Mouse (Mus musculus) mouse embryonic stem cell (cell line): Measurements from ENCODE around the gene Zfp410.
"Not testable (repeated sequence)": the region's sequence is repeated elsewhere in the genome, so short reads cannot be mapped to it uniquely, and the experiment has no call there.

Source experiments
- in situ Hi-C, 2 experiments: fragments of 300-500 bp; cut with MboI; formaldehyde crosslinking; loops; 1 replicate in 1 of 2; 3 replicates in 1 of 2; pipeline ENCODE4 v1.14.3; 2019 to 2020; ENCODE audit warnings: low sequenced_read_pairs in 2 of 2, low pct_unique_long_range_greater_than_20kb in 1 of 2, mixed read lengths in 1 of 2; ENCODE audit not compliant: unreplicated experiment in 1 of 2

Zfp410 gene

GRCm38 (mm10) chr12:84336963-84337625 is 20.4 kb downstream of the Zfp410 start:
- in situ Hi-C loops = no loop called here

GRCm38 (mm10) chr12:84347192-84347591 is 30.5 kb downstream of the Zfp410 start:
- in situ Hi-C loops = no loop called here

GRCm38 (mm10) chr12:84358699-84359098 is 42.0 kb downstream of the Zfp410 start:
- in situ Hi-C loops = not testable (repeated sequence)

GRCm38 (mm10) chr12:84361555-84362489 is 45.2 kb downstream of the Zfp410 start, which contains the start of the genes Coq6 and Fam161b:
TSS of gene Coq6 (plus strand) at chr12:84361657.
TSS of gene Fam161b (minus strand) at chr12:84361833.
- in situ Hi-C loops = no loop called here

GRCm38 (mm10) chr12:84362872-84363271 is 46.2 kb downstream of the Zfp410 start:
- in situ Hi-C loops = no loop called here

GRCm38 (mm10) chr12:84364291-84364690 is 47.6 kb downstream of the Zfp410 start:
- in situ Hi-C loops = no loop called here

GRCm38 (mm10) chr12:84365137-84365536 is 48.5 kb downstream of the Zfp410 start:
- in situ Hi-C loops = no loop called here

- in situ Hi-C loops = no loop called here
Observed at GRCm38 (mm10) chr12:84366971-84367370, 50.3 kb downstream of the Zfp410 start.

- in situ Hi-C loops = no loop called here
Observed at GRCm38 (mm10) chr12:84371647-84372046, 55.0 kb downstream of the Zfp410 start.

GRCm38 (mm10) chr12:84373831-84374481 is 57.3 kb downstream of the Zfp410 start:
- in situ Hi-C loops = no loop called here

GRCm38 (mm10) chr12:84382369-84382768 is 65.7 kb downstream of the Zfp410 start:
- in situ Hi-C loops = no loop called here

- in situ Hi-C loops = no loop called here
Observed at GRCm38 (mm10) chr12:84384644-84385081, 68.0 kb downstream of the Zfp410 start.

GRCm38 (mm10) chr12:84385408-84385807 is 68.8 kb downstream of the Zfp410 start:
- in situ Hi-C loops = no loop called here

- in situ Hi-C loops = no loop called here
Observed at GRCm38 (mm10) chr12:84388097-84388496, 71.4 kb downstream of the Zfp410 start.

- in situ Hi-C loops = no loop called here
Observed at GRCm38 (mm10) chr12:84388774-84389400, 72.2 kb downstream of the Zfp410 start.

GRCm38 (mm10) chr12:84390336-84390735 is 73.7 kb downstream of the Zfp410 start:
- in situ Hi-C loops = no loop called here

- in situ Hi-C loops = no loop called here
Observed at GRCm38 (mm10) chr12:84392681-84393080, 76.0 kb downstream of the Zfp410 start.
